Mouse (Mus musculus) cortical plate, adult 2 months (tissue): ENCODE measurements at regions not wholly inside any gene's neighbourhood (a gene's known extent, or its start where the extent isn't known, plus 50 kb on each side); places are given as distances from the start of the nearest gene placed in this dataset.

ENCODE experiments used
- CTCF ChIP-seq: fragments of 200-500 bp; IDR thresholded peaks from 2 replicates; pipeline ENCODE4 v1.5.1; 2011; ENCODE audit warnings: mild to moderate bottlenecking, control low read depth, low read length; ENCODE audit not compliant: insufficient read depth; ENCODE audit errors: extremely low read depth
- POLR2A ChIP-seq: fragments of 200-500 bp; IDR thresholded peaks from 2 replicates; pipeline ENCODE4 v1.6.1; 2011; ENCODE audit warnings: mild to moderate bottlenecking, low read length, control low read depth; ENCODE audit not compliant: insufficient read depth; ENCODE audit errors: extremely low read depth

GRCm38 (mm10) chr8:115768631-115769030 lies 61.0 kb upstream of the Maf start:
- no peak for TF ChIP-seq CTCF
- no peak for TF ChIP-seq POLR2A
